Mouse (Mus musculus): ENCODE results near the gene Sh2d1b2. TPM values are rescaled to one million over a fixed set of nuclear protein-coding genes. Genes with fewer than 3 reads are reported as not detected.
A peak's percentile ranks its signal among the peaks of the same experiment; 100 is the strongest.

The Sh2d1b2 gene
- polyA plus RNA-seq, 1 experiment, result 0.36 TPM

DNA sequence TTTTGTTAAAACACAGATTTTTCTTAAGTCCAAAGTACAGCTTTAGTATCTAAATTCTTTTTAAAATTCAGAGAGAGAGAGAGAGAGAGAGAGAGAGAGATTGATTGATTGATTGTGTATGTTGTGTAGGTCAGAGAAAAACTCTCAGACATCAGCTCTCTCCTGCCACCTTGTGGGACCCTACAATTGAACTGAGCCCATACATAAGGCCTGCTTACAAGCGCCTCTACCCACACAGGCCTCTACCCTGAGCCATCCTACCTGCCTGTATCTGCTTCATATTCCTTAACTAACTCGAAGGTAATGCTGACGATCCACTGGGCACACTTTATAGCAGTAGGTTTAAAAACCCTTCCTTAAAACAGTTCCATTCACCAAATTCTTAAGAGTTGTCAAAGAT lies 32.2 kb upstream of the Sh2d1b2 start:
- peaks cover 37% of the 10 kb centered on the region for H3K36me3 ChIP-seq (ENCODE audit: control insufficient read depth, insufficient read depth, low read length)

DNA sequence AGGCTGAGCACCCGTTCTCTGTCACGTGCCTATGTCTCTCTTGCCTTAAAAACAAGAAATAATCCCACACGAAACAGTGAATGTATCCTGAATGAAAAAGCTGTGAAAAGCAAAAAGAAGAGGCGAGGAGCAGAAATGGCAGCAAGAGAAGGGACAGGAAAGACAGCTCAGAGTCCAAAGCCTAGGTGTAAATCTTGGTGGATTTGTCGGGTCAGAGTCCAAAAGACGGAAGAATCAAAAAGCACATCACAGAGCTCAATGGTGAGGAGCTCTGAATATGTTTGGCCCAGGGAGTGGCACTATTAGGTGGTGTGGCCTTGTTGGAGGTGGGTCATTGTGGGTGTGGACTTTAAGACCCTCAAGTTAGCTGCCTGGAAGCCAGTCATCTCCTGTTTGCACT lies 26.2 kb upstream of the Sh2d1b2 start:
- Histone ChIP-seq H3K4me3 (ENCODE audit: extremely low read depth, insufficient read depth, insufficient read length) (no peak overlapping the region), H3K27ac (ENCODE audit: insufficient read depth, low read length) (no peak overlapping the region), H3K36me3 (ENCODE audit: control insufficient read depth, insufficient read depth, low read length) (peaks cover 45% of the 10 kb centered on the region), H3K27me3 (ENCODE audit: control insufficient read depth, insufficient read depth, low read length) (no peaks in the 10 kb centered on the region), H3K4me1 (ENCODE audit: control insufficient read depth, insufficient read depth, insufficient read length) (no peaks in the 10 kb centered on the region)
- TF ChIP-seq CTCF (IDR thresholded peaks at IDR 0.05; ENCODE audit: extremely low read depth, insufficient read depth, insufficient read length, insufficient replicate concordance) (no peak), POLR2A (IDR thresholded peaks at IDR 0.05; ENCODE audit: low read depth, low read length) (no peak)
- 97% methylated on average over 6 of the region's 6 CpGs for WGBS
- DNase-seq (ENCODE audit: low read depth in 1 of 2, low spot score in 2 of 2), result no peak

More for the DNA sequence above, 32.2 kb upstream of the Sh2d1b2 start:
- Histone ChIP-seq H3K27ac (ENCODE audit: insufficient read depth, low read length) (no peak overlapping the region), H3K27me3 (ENCODE audit: control insufficient read depth, insufficient read depth, low read length) (no peaks in the 10 kb centered on the region), H3K4me1 (ENCODE audit: control insufficient read depth, insufficient read depth, insufficient read length) (no peaks in the 10 kb centered on the region), H3K4me3 (ENCODE audit: extremely low read depth, insufficient read depth, insufficient read length) (no peak overlapping the region)
- WGBS, result 90% methylated on average over 3 of the region's 3 CpGs
- peak in 1 of 2 experiments; percentile 24 for DNase-seq (ENCODE audit: low read depth in 1 of 2, low spot score in 2 of 2)
- TF ChIP-seq CTCF (IDR thresholded peaks at IDR 0.05; ENCODE audit: extremely low read depth, insufficient read depth, insufficient read length, insufficient replicate concordance) (peak; percentile 1; the same call in 1 of the 2 replicates), POLR2A (IDR thresholded peaks at IDR 0.05; ENCODE audit: low read depth, low read length) (no peak)

DNA sequence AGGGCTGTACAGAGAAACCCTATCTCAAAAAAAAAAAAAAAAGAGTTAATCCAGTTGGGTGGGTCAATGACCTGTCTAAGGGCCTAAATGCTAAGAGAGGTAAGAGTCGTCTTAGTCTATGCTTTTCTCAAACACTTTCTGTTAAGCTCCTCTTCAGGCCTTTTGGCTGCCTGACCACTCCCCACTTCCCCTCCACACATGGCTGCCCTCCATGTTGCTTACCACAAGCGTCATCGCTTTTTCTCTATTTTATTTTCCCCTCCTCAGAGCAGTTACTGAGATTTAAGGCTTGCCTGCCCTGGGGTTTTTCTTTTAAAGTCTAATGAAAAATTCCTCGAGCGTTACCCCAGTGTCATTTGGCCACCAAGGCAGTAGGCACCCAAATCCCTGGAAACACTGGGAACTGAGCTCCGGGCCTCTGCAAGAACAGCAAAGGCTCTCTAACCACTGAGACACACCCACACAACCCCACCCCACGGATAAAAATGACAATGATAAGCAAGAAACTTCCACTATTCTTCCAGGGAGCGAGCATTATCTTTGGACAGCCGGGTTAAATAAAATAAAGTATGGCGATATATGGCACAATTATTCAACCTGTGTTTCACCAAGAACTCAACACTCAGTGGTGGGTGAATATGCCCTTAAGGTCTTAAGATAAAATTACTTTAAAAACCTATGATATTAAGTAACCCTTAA lies 19.2 kb upstream of the Sh2d1b2 start:
- Histone ChIP-seq H3K36me3 (ENCODE audit: control insufficient read depth, insufficient read depth, low read length) (peaks cover 11% of the 10 kb centered on the region), H3K27me3 (ENCODE audit: control insufficient read depth, insufficient read depth, low read length) (no peaks in the 10 kb centered on the region), H3K27ac (ENCODE audit: insufficient read depth, low read length) (no peak overlapping the region), H3K4me1 (ENCODE audit: control insufficient read depth, insufficient read depth, insufficient read length) (peaks cover 3% of the 10 kb centered on the region; the same call in 1 of the 2 replicates), H3K4me3 (ENCODE audit: extremely low read depth, insufficient read depth, insufficient read length) (no peak overlapping the region)
- TF ChIP-seq POLR2A (IDR thresholded peaks at IDR 0.05; ENCODE audit: low read depth, low read length), result no peak
- no peak for TF ChIP-seq CTCF (IDR thresholded peaks at IDR 0.05; ENCODE audit: extremely low read depth, insufficient read depth, insufficient read length, insufficient replicate concordance)
- 64% methylated on average over 10 of the region's 10 CpGs for WGBS
- peak in 1 of 2 experiments; percentile 26 for DNase-seq (ENCODE audit: low read depth in 1 of 2, low spot score in 2 of 2)

DNA sequence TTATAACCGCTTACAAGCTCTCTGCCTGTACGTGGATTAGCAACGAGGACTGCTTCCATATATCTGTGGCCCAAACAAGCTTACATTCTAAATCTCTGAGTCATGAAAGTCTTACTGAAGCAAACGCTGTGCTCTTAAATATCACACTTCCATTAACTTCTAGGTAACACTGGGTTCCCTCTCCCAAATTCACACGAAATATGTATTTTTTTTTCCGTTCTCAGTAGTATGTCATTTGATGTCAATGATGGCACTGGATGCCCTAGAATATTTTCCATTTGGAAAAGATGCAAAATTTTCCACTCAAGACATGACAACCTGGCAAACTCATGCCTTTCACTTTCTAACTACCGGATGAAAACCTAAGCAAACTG lies 18.2 kb upstream of the Sh2d1b2 start:
- Histone ChIP-seq H3K27ac (ENCODE audit: insufficient read depth, low read length) (peak overlapping the region; percentile 84; the same call in 1 of the 2 replicates), H3K4me3 (ENCODE audit: extremely low read depth, insufficient read depth, insufficient read length) (peak overlapping the region; percentile 64), H3K27me3 (ENCODE audit: control insufficient read depth, insufficient read depth, low read length) (no peaks in the 10 kb centered on the region), H3K4me1 (ENCODE audit: control insufficient read depth, insufficient read depth, insufficient read length) (peaks cover 3% of the 10 kb centered on the region; the same call in 1 of the 2 replicates), H3K36me3 (ENCODE audit: control insufficient read depth, insufficient read depth, low read length) (peaks cover 8% of the 10 kb centered on the region)
- DNase-seq (ENCODE audit: low read depth in 1 of 2, low spot score in 2 of 2), result no peak
- WGBS, result 31% methylated on average over 7 of the region's 7 CpGs
- no peak for TF ChIP-seq POLR2A (IDR thresholded peaks at IDR 0.05; ENCODE audit: low read depth, low read length)
- no peak for TF ChIP-seq CTCF (IDR thresholded peaks at IDR 0.05; ENCODE audit: extremely low read depth, insufficient read depth, insufficient read length, insufficient replicate concordance)

DNA sequence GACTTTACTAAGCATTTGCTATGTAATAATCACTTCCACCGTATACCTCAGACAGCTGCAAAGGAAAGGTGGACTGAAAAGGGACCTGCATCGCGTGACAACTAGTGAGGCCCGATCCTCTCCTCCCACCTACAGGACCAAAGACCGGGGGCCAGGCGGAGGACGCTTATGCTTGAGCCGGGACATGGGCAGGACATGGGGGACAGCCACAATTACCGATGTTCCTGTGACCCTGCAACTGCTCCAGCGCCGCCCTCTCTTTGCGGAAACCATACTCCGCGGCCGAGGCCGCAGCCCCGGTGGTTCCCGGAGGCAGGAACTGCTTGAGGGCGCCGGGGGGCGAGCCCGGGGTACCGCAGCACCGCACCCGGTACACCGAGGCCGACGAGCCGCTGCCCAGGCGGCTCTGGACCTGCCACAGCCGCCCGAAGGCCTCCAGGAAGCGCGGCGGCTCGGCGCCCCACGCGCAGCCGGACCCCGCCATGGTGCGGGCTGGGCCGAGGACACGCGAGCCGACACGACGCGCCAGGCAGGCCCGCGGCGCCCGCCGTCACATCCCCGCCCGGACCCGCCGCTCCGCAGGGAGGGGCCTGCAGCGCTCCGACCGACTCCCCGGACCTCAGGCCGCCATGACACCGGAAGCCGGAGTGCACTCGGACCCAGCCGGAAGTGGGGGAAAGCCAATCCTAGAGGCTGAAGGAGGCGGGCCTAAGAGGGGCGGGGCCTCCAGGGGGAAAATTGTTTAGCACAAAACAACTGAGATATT lies 17.6 kb upstream of the Sh2d1b2 start, which contains the start of gene Uhmk1:
Uhmk1 (minus strand) TSS at position 641 of the 766 bp plus-strand sequence.
- TF ChIP-seq CTCF (IDR thresholded peaks at IDR 0.05; ENCODE audit: extremely low read depth, insufficient read depth, insufficient read length, insufficient replicate concordance), result no peak
- TF ChIP-seq POLR2A (IDR thresholded peaks at IDR 0.05; ENCODE audit: low read depth, low read length), result peak; percentile 60
- under 1% methylated on average over 70 of the region's 70 CpGs for WGBS
- peak; percentile 70 to 88 for DNase-seq (ENCODE audit: low read depth in 1 of 2, low spot score in 2 of 2)
- Histone ChIP-seq H3K27ac (ENCODE audit: insufficient read depth, low read length) (peak within 1 kb of the TSS; percentile 84), H3K36me3 (ENCODE audit: control insufficient read depth, insufficient read depth, low read length) (peaks cover 6% of the 10 kb centered on the region), H3K4me1 (ENCODE audit: control insufficient read depth, insufficient read depth, insufficient read length) (peaks cover 3% of the 10 kb centered on the region; the same call in 1 of the 2 replicates), H3K4me3 (ENCODE audit: extremely low read depth, insufficient read depth, insufficient read length) (peak within 1 kb of the TSS; percentile 64), H3K27me3 (ENCODE audit: control insufficient read depth, insufficient read depth, low read length) (no peaks in the 10 kb centered on the region)

DNA sequence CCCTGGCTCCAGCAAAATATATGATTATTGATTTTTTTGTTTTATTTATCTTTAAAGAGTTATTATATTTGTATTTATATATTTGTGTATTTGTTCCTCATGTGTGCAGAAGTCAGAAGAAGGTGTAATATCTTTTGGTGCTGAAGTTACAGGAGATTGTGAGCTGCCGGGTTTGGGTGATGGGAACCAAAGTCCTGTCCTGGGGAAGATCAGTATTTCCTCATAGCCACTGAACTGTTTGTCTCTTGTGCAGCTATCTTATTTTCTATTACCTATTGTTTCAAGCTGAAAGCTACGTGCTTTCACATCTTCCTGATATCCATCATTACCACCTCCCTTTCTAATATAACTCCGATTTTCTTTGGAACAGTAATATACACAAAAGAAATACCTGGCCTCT lies 17.0 kb upstream of the Sh2d1b2 start:
- Histone ChIP-seq H3K27me3 (ENCODE audit: control insufficient read depth, insufficient read depth, low read length) (no peaks in the 10 kb centered on the region), H3K27ac (ENCODE audit: insufficient read depth, low read length) (no peak overlapping the region), H3K36me3 (ENCODE audit: control insufficient read depth, insufficient read depth, low read length) (peaks cover 5% of the 10 kb centered on the region), H3K4me3 (ENCODE audit: extremely low read depth, insufficient read depth, insufficient read length) (peak overlapping the region; percentile 64), H3K4me1 (ENCODE audit: control insufficient read depth, insufficient read depth, insufficient read length) (peaks cover 3% of the 10 kb centered on the region; the same call in 1 of the 2 replicates)
- WGBS, result 75% methylated on average over 3 of the region's 3 CpGs
- no peak for DNase-seq (ENCODE audit: low read depth in 1 of 2, low spot score in 2 of 2)
- TF ChIP-seq POLR2A (IDR thresholded peaks at IDR 0.05; ENCODE audit: low read depth, low read length), result no peak
- TF ChIP-seq CTCF (IDR thresholded peaks at IDR 0.05; ENCODE audit: extremely low read depth, insufficient read depth, insufficient read length, insufficient replicate concordance), result no peak
